Mouse (Mus musculus) cerebellum, postnatal 4 days (tissue): Measurements from ENCODE around the gene Pced1b.
"Not testable (repeated sequence)": the region's sequence is repeated elsewhere in the genome, so short reads cannot be mapped to it uniquely, and the experiment has no call there.

ENCODE experiments used
- DNase-seq, 2 experiments: peaks; one replicate each; pipeline ENCODE4 v3.0.0; 2022; ENCODE audit warnings: low spot score in 2 of 2, mixed read lengths in 1 of 2

Pced1b gene

DNA sequence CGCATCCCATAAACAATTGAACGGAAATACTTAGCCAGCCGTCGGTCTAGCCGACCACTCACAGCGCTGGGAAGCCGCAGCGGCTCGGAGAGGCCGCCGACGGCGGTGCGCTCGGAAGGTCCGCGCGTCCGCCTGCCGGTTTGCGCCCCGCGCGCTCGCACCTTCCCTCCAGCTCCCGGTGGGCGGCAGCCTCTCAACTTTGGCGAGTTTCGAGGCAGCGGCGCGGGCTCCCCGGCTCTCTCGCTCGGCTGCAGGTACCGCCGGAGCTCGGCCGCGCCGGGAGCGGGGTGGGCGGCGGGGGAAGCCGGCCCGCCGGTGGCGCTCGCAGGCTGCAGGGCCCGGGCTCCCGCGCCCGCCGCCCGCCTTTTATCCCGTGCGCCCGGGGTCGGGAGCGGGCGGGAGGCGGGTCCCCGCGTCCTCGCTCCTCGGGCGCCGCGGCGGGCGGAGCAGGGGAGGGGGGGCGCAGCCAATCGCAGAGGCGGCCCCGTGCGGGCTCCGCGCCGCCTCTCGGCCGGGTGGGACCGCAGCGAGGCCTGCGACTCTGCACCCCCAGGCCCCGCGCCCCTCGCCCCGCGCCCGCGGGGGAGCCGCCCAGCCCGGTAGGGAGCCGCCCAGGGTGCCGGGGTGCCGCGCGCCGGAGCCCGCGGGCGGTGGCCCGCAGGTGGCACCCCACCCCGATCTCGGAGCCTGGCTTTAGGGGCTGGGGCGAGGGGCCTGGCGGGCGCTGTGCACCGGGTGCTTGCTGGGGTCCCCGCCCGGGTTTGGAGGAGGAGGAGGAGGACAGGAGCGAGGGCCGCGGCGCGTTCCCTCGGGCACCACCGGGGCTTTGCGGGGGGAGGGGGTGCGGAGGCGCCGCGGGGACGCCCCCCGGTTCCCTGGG is at the start of gene Pced1b, which contains the start of gene Amigo2:
TSS of gene Pced1b (plus strand) at position 197 of the 880 bp plus-strand sequence.
TSS of gene Amigo2 (minus strand) at position 377 of the 880 bp plus-strand sequence.
- DNase-seq: peak in 1 of 2 experiments; percentile 48

DNA sequence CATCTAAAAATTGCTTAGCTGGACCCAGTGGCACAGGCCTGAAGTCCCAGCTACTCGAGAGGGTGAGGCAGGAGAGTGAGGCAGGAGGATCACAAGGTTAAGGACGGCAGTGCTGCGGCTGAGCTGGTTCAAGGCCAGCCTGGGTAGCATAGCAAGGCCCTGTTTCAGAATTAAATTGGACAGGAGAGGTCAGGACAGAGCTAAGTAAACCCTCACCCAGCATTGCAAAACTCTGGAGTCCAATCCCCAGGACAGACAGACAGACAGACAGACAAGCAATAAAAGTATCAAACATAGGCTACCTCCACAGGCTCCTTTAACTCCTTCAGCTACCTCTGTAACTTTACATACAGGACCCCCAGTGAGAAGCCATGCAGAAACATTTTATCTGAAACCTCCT is 42.0 kb upstream of the Pced1b start:
- no peak for DNase-seq

DNA sequence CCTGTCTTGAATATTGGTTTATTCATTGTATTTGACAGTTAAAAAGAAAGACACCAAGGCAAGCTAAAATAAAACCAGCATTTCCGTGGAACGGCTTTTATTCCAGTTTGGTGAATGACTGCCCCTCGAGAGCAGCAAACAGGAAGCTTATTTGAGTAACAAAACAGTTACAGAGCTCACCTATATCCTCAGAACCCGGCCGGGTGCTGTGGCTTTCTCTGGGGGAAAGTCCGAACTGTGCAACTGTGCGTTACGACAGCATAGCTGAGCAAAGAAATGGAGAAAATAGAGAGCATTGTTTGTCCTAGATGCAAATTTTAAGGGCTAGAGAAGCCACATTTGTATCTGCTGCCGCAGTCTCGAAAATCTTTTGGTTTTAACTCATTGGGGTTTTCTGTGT is 41.1 kb upstream of the Pced1b start:
- no peak for DNase-seq

DNA sequence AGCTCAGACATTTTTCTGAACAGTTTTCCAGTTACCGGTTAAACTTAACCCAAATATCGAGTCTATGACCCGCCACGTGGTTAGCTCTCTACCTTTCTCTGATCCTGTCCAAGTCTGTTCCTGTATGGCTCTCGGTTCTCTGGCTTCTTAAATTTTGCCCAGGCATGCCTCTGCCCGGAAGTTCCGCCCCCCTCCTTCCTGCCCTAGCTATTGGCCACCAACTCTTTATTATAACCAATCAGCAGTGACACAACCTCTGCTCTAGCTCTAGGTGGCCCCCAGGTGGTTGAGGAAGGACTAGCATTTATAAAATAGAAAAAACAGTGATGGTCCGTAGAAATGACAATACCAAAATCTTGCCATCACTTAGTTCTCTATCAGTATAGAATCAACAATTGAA is 40.4 kb upstream of the Pced1b start:
- DNase-seq: no peak

DNA sequence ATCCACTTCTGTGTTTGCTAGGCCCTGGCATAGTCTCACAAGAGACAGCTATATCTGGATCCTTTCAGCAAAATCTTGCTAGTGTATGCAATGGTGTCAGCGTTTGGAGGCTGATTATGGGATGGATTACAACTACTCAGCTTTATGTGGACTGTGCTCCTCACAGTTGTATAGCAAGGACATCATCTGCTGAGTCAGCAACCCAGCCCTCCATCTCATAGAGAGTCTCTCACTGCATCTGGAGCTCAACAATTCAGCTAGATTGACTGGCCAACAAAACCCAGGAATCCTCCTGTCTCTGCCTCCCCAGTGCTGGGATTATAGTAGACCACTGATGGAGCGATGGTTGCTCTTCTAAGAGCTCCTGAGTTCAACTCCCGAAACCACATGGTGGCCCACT is 37.2 kb upstream of the Pced1b start:
- DNase-seq: not testable (repeated sequence)

DNA sequence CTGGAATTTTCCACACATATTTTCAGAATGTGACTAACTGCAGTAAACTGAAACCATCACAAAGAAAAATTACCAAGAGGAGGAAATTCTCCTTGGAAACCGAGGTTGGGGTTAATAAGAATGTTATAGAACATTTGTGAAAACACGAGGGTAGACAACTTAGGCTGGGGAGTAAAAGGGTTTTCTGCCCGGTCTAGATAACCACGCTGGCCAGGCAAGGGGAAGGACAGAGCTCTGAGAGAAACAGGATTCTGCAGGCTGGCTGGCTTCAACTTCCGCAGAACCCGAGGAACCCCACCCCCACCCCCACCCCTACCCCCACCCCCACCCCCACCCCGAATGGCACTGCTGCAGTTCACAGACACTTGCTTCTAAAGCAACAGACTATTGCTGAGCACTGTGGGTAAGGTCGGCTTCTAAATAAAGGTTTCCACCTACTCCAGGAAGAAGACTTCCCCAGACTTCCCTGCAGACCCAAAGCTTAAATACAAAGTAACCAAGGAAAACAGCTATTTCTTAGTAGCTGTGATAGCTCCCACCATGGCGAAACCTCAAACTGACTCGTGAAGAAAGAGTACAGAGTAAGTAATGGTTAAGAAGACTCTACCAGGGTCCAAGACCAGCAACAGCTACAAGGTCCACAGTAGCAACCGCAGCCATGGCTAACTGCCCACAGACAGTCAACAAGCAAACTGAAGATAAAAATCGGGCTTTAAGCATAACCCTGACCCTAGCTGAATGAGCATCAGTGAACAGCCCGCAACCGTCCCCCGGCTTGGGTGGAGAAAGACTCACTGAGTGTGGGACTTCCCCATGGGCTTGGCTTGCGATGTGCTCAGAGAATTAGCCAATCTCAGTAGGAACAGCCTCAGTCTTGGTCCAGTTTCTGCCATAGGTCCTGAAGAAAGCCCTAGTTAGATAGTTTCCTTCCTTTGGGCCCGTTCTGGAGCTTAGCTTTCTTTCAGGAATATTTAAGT is 34.1 kb upstream of the Pced1b start:
- no peak for DNase-seq

DNA sequence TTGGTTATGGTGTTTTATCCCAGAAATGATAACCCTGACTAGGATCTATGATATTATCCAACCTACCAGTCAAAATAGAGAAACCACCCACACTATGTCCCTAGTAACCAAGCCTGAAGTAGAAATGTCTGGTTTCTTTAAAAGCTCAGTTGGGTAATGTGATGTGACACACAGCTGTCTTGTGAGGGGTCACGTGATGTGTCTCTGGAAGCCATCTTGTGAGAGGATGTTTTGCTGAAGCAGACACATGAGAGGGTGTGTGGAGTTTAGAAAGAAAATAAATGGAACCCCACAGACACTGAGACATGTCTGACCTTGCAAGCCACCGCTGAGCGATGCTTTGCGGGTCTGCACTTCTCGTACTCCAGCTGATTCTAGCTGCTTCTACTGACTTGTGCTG is 30.1 kb upstream of the Pced1b start:
- DNase-seq: no peak

DNA sequence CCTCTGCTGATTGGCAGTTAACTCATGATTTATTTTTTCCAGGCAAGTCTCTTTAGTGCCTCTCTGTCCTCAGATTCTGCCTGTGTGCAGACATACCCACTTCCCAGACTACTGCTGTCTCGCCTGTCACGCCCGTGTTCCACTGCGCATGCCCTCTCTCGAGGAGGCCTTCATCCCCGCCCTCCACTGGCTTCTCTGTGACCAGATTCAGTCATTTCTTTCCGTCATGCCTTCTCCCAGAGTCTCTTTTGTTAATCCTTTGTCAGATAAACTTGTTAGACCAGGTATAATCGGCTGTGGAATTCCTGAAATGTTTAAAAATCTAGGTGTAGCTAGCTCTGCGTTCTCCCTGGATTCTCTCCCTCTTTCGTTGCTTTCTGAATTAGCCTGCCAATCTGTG is 23.5 kb upstream of the Pced1b start:
- no peak for DNase-seq

DNA sequence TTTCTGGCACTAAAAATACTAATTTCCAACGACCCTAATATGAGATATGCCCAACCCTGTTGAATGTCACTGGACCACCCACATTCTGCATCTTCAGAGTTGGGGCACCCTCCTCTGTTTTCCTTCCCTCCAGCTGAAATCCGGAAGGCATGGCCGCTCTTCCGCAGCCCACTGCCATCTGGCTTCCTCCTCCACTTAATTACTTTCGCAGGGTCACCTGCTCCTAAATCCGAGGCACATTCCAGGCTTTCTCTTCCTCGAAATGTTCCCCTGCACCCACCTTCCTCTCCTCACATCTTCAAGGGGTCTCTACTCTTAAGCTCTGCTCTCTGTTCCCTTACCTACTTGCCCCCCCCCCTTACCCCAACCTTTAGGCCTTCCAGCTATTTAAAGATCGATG is 22.9 kb upstream of the Pced1b start:
- DNase-seq: no peak

DNA sequence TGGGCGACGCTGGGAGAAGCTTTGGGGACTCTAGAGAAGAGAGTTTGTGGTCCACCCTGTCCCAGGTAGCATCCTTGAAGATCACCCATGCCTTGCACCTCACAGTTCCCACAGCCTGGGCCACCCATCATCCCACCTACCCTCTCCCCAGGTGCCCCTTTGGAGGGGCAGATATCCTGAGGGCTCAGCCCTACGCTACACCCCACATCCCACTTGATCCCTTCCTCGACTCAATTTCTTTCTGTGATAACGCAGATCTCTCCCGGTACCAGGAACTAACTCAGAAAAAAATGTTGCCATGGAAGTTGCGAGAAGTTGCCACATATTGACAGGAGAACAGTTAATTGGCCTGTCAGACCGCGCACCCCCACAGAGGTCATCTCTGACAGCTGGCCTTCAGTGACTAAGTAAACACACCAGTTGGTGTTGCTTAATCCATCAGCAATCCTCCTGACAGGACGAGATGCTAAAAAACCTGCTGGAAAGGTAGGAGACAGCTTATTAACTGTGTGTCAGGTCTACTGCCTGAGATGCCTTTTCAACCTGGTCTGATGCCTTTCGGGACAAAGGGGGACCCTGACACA is 17.3 kb upstream of the Pced1b start:
- DNase-seq: no peak

DNA sequence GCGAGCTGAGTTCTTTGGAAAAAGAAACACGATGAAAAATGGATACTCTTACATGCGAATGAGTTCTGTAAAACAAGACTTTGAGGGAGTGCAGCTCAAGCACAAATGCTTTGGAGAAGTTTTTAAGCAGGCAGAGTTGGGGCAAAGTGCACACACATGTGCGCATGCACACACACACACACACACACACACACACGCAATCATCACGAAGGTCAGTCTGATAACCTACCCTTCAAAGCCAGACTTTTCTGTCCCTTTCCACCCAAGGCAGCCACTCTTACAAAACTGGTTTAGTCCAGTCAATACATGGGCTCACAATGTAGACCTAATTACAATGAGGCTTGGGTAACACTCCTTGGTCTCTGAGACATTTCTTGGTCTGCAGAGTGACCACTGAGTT is 12.8 kb upstream of the Pced1b start:
- no peak for DNase-seq

DNA sequence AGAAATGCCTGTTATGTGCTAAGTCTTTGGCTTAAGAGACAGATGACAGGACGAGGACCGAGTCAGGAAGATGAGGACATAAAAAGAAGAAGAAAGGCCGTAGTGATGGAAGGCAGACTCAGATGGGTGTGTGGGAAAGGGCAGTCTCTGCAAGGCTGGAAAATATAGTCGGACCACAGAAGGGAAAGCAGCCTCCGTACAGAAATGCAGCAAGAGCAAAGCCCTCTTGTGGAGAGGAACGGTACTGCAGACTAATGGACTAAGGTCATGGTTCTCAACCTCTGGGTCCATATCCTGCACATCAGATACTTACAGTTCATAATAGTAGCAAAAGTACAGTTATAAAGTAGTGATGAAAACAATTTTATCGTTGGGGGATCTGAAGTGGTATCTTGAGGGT is 11.7 kb upstream of the Pced1b start:
- DNase-seq: peak in 1 of 2 experiments; percentile 68

DNA sequence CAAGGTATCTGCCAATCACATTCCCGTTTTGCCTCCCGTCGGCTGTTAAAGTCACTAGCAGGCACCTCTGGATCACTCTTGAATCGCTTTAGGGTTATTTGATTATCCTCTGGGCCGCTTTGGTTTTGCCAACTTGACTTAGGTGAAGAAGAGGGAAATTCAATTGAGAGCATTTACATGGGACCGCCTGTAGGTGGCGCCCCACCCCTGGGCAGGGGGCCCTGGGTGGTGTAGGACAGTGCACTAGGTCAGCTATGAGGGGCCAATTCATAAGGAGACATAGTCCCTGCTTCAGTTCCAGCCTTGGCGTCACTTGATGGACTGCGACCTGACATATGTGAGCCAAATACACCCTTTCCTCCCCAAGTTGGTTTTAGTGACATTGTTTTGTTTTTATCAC is 10.0 kb upstream of the Pced1b start:
- DNase-seq: no peak

DNA sequence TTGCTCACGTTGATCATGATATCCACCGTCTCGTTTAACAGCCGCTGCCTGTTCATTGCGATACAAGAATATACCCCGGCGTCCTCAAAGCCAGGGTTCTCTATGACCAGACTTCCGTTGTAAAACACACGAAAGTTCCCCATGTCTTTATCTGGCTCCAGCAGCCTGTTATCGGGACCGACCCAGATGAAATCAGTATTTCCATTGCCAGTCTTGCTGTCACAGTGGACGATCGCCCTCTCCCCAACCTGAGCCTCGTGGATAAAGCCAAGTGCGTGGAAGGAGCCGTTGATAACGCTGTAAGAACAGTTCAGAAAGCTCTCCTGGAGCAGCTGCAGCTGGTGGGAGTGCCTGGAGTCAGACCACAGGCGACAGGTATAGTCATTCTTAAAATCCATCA is 1.5 kb upstream of the Pced1b start:
- DNase-seq: no peak

DNA sequence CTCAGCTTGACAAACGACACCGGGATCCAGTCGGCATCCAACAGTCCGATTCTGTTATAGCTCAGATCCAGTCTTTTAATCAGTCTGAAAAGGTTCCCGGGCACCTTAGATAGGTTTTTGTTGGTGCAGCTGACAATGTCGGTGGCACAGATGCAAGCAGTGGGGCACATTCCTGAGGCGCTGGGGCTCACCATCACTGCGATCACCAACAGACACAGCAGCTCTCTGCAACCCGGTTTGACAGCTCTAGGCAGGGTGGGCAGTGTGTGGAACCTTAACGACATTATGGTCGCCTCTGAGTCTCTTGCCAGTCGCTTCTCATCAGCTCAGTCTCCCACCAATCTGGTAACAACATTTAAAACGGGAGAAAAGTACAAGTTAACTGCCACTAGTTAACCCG is 651 bp upstream of the Pced1b start:
- no peak for DNase-seq

DNA sequence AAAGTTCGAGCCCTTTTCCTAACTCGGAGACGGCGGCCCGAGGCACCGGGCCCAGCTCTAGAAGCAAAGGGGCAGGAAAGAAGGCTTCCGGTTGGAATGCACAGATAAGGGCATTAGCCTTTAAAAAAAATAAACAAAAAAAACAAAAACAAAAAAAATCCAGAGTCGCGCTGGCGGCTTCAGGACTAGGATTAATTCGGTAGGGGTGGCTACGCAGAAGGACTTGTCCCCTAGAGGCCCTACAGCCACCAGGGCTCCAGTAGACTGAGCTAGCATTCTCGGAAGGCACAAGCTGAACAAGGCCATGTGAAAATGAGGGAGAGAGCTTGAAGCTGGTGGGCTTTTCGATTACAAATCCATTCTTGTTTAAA is 869 bp downstream of the Pced1b start:
- no peak for DNase-seq

DNA sequence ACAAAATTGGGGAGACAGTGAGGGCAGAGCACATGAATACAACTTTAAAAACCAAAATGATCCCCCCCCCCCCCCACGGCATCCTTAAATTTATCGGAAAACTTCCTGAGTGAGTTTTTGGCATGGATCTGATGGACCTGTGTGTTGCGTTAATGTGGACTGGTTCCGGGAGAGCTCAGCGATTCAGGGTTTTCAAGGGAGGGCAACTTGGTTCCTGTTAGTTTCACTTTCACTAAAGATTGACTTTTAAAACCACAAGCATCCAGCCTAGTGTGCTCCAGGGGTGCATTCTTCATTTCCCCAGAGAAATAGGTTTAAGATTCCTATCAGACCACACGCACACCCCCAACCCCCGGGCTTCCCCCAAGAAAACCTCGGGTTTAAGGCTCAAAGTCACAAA is 1.4 kb downstream of the Pced1b start:
- no peak for DNase-seq

DNA sequence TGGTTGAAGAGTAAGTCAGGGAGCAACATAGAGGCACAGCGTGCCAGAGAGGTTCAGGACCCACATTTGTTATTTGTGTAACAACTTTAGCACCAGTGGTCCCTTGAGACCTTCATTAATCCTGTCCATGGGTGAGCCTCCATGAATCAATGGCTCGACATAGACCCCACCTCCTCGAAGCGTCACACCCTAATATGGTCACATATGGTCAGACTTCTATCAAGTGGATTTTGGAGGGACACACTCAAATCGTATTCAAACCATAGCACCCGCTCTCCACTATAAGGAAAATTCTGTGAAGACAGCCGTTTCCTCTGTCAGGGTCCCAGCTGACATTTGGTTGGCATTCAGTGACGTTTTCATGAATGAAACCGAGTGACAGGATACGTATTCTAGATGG is 2.4 kb downstream of the Pced1b start:
- DNase-seq: no peak

DNA sequence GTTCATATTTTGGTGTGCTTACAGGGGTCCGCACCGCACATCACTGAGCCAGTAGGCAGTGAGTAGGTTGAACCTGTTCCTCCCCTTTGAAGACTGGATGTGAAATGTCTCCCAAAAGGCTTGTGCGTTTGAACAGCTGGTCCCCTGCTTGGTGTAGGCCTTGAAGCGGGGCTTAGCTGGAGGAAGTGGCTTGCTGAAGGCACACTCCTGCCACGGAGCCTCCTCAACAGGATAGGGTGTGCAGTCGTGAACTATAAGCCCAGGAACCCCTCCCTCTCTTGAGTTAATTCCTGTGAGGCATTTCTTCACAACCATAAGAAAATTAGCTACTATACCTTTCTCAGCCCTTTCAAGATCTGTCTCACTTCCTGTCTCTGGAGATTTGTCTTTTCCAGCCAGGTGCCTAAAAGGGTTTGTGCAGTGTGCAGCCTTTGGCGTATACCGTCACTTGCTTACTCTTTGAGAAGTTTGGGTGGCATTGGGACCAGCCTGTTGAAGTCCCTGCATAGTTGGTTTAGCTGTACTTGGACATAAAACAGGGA is 5.7 kb downstream of the Pced1b start:
- DNase-seq: no peak

DNA sequence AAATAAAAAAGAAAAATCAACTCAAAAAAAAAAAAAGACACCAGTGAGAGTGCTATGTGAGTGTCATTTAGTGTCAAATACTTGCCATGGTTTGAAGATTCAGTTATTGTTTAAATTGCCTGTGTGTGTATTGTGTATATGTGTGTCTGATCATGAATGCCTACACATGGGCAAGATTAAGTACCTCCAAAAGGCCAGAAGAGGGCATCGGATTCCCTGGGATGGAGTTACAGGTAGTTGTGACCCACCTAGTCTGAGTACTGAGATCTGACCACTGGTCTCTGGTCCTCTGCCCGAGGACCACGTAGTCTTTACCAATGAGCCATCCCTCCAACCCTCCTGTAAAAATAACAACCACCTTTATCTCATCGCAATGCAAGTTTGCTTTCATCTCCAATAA is 7.5 kb downstream of the Pced1b start:
- DNase-seq: no peak

DNA sequence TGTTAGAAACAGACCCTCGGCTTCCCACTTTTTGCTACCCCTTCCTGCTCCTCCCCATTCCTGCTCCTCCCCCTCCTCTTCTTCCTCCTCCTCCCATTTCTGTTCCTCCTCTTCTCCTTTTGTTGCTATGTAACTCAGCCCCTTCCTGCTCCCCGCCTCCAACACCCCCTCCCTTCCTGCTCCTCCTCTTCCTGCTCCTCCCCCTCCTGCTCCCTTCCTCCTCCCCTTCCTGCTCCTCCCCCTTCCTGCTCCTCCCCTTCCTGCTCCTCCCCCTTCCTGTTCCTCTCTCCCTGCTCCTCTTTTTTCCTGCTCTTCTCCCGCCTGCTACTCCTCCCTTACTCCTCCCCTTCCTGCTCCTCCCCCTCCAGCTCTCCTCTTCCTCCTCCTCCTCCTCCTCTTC is 8.9 kb downstream of the Pced1b start:
- no peak for DNase-seq

DNA sequence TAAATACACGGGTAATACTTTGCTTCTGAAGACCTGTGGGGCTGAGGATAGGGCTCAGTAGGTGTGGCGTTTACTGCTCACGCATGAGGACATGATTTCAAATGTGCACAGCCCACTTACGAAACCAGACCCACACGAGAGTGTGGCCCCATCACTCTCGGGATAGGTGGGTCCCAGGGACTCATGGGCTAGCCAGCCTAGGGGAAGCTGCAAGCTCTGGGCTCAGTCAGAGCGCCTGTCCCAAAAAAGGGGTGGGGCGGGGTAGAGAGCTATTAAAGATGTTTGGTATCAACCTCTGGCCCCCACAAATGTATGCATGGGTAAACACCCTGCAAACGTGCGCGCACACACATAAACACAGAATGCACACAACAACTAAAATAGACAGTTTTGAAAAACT is 9.5 kb downstream of the Pced1b start:
- no peak for DNase-seq
